ENCODE assay signal across 20 mouse cellular contexts in genomic region chr11:45457597-45457996, GRCm38 (mm10).
"Had no signal": no experiment of that assay in that cellular context is flagged by ENCODE, and none has a peak within 500 bp of the region (broad histone marks: within the 10 kb centered on the region; RNA-seq: fewer than 3 reads in every experiment).

No protein-coding gene starts in this region.

- H3K4me1 ChIP-seq: stomach, embryonic 15.5 days had no signal

- H3K27me3 ChIP-seq: limb, embryonic 15.5 days; midbrain, embryonic 12.5 days; midbrain, embryonic 15.5 days; neural tube, embryonic 12.5 days; neural tube, embryonic 15.5 days; stomach, embryonic 15.5 days had no signal

- DNase-seq: kidney, adult 18-20 months; kidney, postnatal 14 days; layer of hippocampus, adult 9-11 months; liver, postnatal 0 days; lung, postnatal 14 days; lung, postnatal 4 days; right cerebral cortex, adult 18-20 months; right cerebral cortex, postnatal 25 days; spleen, adult 18-20 months; thymus, postnatal 25 days had no signal

- H3K36me3 ChIP-seq: limb, embryonic 15.5 days; midbrain, embryonic 12.5 days; midbrain, embryonic 15.5 days; neural tube, embryonic 12.5 days; neural tube, embryonic 15.5 days; stomach, embryonic 15.5 days had no signal

- H3K27ac ChIP-seq: layer of hippocampus, adult 2 months; limb, embryonic 15.5 days; liver, embryonic 14.5 days; midbrain, embryonic 12.5 days; midbrain, embryonic 15.5 days; neural tube, embryonic 12.5 days; neural tube, embryonic 15.5 days; stomach, embryonic 15.5 days had no signal

- H3K9ac ChIP-seq: limb, embryonic 15.5 days; liver, embryonic 14.5 days; liver, postnatal 0 days; midbrain, embryonic 12.5 days; midbrain, embryonic 15.5 days; neural tube, embryonic 12.5 days; neural tube, embryonic 15.5 days; stomach, embryonic 15.5 days had no signal

- H3K4me3 ChIP-seq: layer of hippocampus, adult 2 months; limb, embryonic 15.5 days; midbrain, embryonic 12.5 days; midbrain, embryonic 15.5 days; neural tube, embryonic 12.5 days; neural tube, embryonic 15.5 days; stomach, embryonic 15.5 days had no signal

- H3K4me2 ChIP-seq: limb, embryonic 15.5 days; liver, embryonic 11.5 days; midbrain, embryonic 12.5 days; midbrain, embryonic 15.5 days; neural tube, embryonic 12.5 days; neural tube, embryonic 15.5 days; stomach, embryonic 15.5 days had no signal

- ATAC-seq: inflammation-experienced regulatory T-cells, adult 6 months; liver, postnatal 0 days; midbrain, embryonic 15.5 days had no signal

- H3K9me3 ChIP-seq: limb, embryonic 15.5 days; midbrain, embryonic 12.5 days; midbrain, embryonic 15.5 days; neural tube, embryonic 12.5 days; neural tube, embryonic 15.5 days; stomach, embryonic 15.5 days had no signal
